ENCODE assay signal across 33 mouse cellular contexts in the genomic region with DNA sequence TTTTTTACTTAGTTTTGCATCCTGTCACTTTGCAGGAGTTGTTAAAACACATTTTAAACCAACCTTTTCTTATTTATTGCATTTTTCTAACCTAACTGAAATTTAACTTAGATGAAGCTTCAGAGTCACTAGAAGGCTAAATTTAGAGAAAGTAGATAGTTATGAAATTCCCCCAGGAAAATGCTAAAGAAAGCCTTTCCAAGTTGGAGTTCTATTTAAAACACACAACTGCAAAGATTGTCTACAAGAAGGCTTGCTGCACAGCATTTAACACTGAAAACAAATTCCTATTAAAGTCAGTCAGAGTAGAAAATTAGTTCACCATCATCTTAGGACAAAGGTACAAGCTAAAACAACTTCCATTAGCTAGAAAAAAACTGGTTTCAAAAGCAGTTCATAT. TPM values are rescaled to one million over a fixed set of nuclear protein-coding genes. Genes with fewer than 3 reads are reported as not detected.
"Had no signal": no experiment of that assay in that cellular context is flagged by ENCODE, and none has a peak within 500 bp of the region (broad histone marks: within the 10 kb centered on the region; RNA-seq: fewer than 3 reads in every experiment).

A gene (plus strand): TSS at position 262 of the 400 bp plus-strand sequence.

- ATAC-seq: hindbrain, embryonic 16.5 days; hindbrain, postnatal 0 days; inflammation-experienced regulatory T-cells, adult 6 months; intestine, embryonic 15.5 days; intestine, embryonic 16.5 days; intestine, postnatal 0 days had no signal

- DNase-seq: heart, postnatal 10 days; heart, postnatal 14 days; heart, postnatal 36 days; heart, postnatal 4 days; kidney, adult 11 months; kidney, adult 18-20 months; kidney, adult 2 months; kidney, adult 8-10 months; kidney, adult 9 months; kidney, postnatal 10 days; kidney, postnatal 14 days; kidney, postnatal 25 days; kidney, postnatal 36 days; kidney, postnatal 4 days; layer of hippocampus, adult 9-11 months; layer of hippocampus, postnatal 36 days had no signal

RNA-seq across cellular contexts. Expression of the gene that starts here (rescaled TPM):
- total RNA-seq: heart, postnatal 10 days; heart, postnatal 14 days; heart, postnatal 25 days; heart, postnatal 36 days; heart, postnatal 4 days; hematopoietic stem cell, adult 5-6 weeks; hindbrain, postnatal 0 days; layer of hippocampus, adult 18-20 months; layer of hippocampus, adult 2 months; layer of hippocampus, adult 8-10 months; layer of hippocampus, postnatal 10 days; layer of hippocampus, postnatal 14 days; layer of hippocampus, postnatal 25 days; layer of hippocampus, postnatal 36 days; left cerebral cortex, adult 18-20 months; left cerebral cortex, adult 2 months; left cerebral cortex, adult 8-10 months had no signal
